Mouse (Mus musculus): ENCODE data around the gene Apoa1. TPM values are rescaled to one million over a fixed set of nuclear protein-coding genes. Genes with fewer than 3 reads are reported as not detected.

Gene Apoa1
- total RNA-seq, 1 experiment: 0.45 TPM

- in situ Hi-C loops (cut with MboI; ENCODE audit: low sequenced_read_pairs in 2 of 2, unreplicated experiment in 2 of 2): no loop called here
- peaks cover 14% of the 10 kb centered on the region for H3K36me3 ChIP-seq (ENCODE audit: control insufficient read depth, insufficient read depth, low read length, poor library complexity, severe bottlenecking)
- TF ChIP-seq HCFC1 (IDR thresholded peaks at IDR 0.05; ENCODE audit: borderline replicate concordance, insufficient read depth, low read length) (no peak), MAFK (IDR thresholded peaks at IDR 0.05; ENCODE audit: insufficient read depth, low read depth, low read length) (no peak), ZNF384 (IDR thresholded peaks at IDR 0.05; ENCODE audit: low read depth, low read length) (no peak), CHD2 (IDR thresholded peaks at IDR 0.05; ENCODE audit: low read depth, low read length) (no peak)
Measured at GRCm38 (mm10) chr9:46214276-46214675, 14.1 kb upstream of the Apoa1 start.

GRCm38 (mm10) chr9:46214946-46215337 lies 13.4 kb upstream of the Apoa1 start:
- H3K9ac ChIP-seq (ENCODE audit: insufficient read depth, low read depth, low read length, poor library complexity, severe bottlenecking): no peak overlapping the region
- peaks cover 0 to 2% of the 10 kb centered on the region in 2 experiments; a peak in 1 of 4 replicates for H3K4me1 ChIP-seq (ENCODE audit: control insufficient read depth in 2 of 2, insufficient read depth in 2 of 2, low read length in 2 of 2, poor library complexity in 1 of 2)
- no peak for DNase-seq (ENCODE audit: low read depth, low spot score)
- no peaks in the 10 kb centered on the region for H3K9me3 ChIP-seq (ENCODE audit: control insufficient read depth, insufficient read depth, low read depth, low read length)
- in situ Hi-C loops (cut with MboI; ENCODE audit: low sequenced_read_pairs in 2 of 2, unreplicated experiment in 2 of 2): no loop called here
- H3K36me3 ChIP-seq (ENCODE audit: control insufficient read depth, insufficient read depth, low read length, poor library complexity, severe bottlenecking): peaks cover 14% of the 10 kb centered on the region
- H3K4me3 ChIP-seq (ENCODE audit: insufficient read depth in 1 of 2, low read depth in 1 of 2, low read length in 2 of 2, poor library complexity in 1 of 2, severe bottlenecking in 1 of 2): no peak overlapping the region
- no peak overlapping the region for H3K27ac ChIP-seq (ENCODE audit: insufficient read depth, low read depth, low read length, poor library complexity, severe bottlenecking)
- TF ChIP-seq MAFK (IDR thresholded peaks at IDR 0.05; ENCODE audit: insufficient read depth, low read depth, low read length) (no peak), ZNF384 (IDR thresholded peaks at IDR 0.05; ENCODE audit: low read depth, low read length) (no peak)

More at GRCm38 (mm10) chr9:46214276-46214675, 14.1 kb upstream of the Apoa1 start:
- Histone ChIP-seq H3K9ac (ENCODE audit: insufficient read depth, low read depth, low read length, poor library complexity, severe bottlenecking) (no peak overlapping the region), H3K9me3 (ENCODE audit: control insufficient read depth, insufficient read depth, low read depth, low read length) (no peaks in the 10 kb centered on the region), H3K4me1 (ENCODE audit: control insufficient read depth in 2 of 2, insufficient read depth in 2 of 2, low read length in 2 of 2, poor library complexity in 1 of 2) (peaks cover 0 to 2% of the 10 kb centered on the region in 2 experiments; a peak in 1 of 4 replicates), H3K27ac (ENCODE audit: insufficient read depth, low read depth, low read length, poor library complexity, severe bottlenecking) (no peak overlapping the region), H3K4me3 (ENCODE audit: insufficient read depth in 1 of 2, low read depth in 1 of 2, low read length in 2 of 2, poor library complexity in 1 of 2, severe bottlenecking in 1 of 2) (no peak overlapping the region)
- no peak for DNase-seq (ENCODE audit: low read depth, low spot score)

- no peak for DNase-seq (ENCODE audit: low read depth, low spot score)
- Histone ChIP-seq H3K4me3 (ENCODE audit: insufficient read depth in 1 of 2, low read depth in 1 of 2, low read length in 2 of 2, poor library complexity in 1 of 2, severe bottlenecking in 1 of 2) (no peak overlapping the region), H3K9ac (ENCODE audit: insufficient read depth, low read depth, low read length, poor library complexity, severe bottlenecking) (no peak overlapping the region), H3K27ac (ENCODE audit: insufficient read depth, low read depth, low read length, poor library complexity, severe bottlenecking) (no peak overlapping the region), H3K36me3 (ENCODE audit: control insufficient read depth, insufficient read depth, low read length, poor library complexity, severe bottlenecking) (peaks cover 16% of the 10 kb centered on the region), H3K9me3 (ENCODE audit: control insufficient read depth, insufficient read depth, low read depth, low read length) (no peaks in the 10 kb centered on the region), H3K4me1 (ENCODE audit: control insufficient read depth in 2 of 2, insufficient read depth in 2 of 2, low read length in 2 of 2, poor library complexity in 1 of 2) (peaks cover 0 to under 1% of the 10 kb centered on the region in 2 experiments; a peak in 1 of 4 replicates)
- no peak for TF ChIP-seq ZNF384 (IDR thresholded peaks at IDR 0.05; ENCODE audit: low read depth, low read length)
- no peak for TF ChIP-seq ZC3H11A (IDR thresholded peaks at IDR 0.05; ENCODE audit: borderline replicate concordance, low read depth, low read length)
- in situ Hi-C loops (cut with MboI; ENCODE audit: low sequenced_read_pairs in 2 of 2, unreplicated experiment in 2 of 2): no loop called here
Measured at GRCm38 (mm10) chr9:46215338-46216322, 12.8 kb upstream of the Apoa1 start.

GRCm38 (mm10) chr9:46216744-46217470 lies 11.5 kb upstream of the Apoa1 start:
- Histone ChIP-seq H3K4me3 (ENCODE audit: insufficient read depth in 1 of 2, low read depth in 1 of 2, low read length in 2 of 2, poor library complexity in 1 of 2, severe bottlenecking in 1 of 2) (no peak overlapping the region), H3K27ac (ENCODE audit: insufficient read depth, low read depth, low read length, poor library complexity, severe bottlenecking) (no peak overlapping the region), H3K9me3 (ENCODE audit: control insufficient read depth, insufficient read depth, low read depth, low read length) (no peaks in the 10 kb centered on the region), H3K36me3 (ENCODE audit: control insufficient read depth, insufficient read depth, low read length, poor library complexity, severe bottlenecking) (peaks cover 17% of the 10 kb centered on the region), H3K4me1 (ENCODE audit: control insufficient read depth in 2 of 2, insufficient read depth in 2 of 2, low read length in 2 of 2, poor library complexity in 1 of 2) (no peaks in the 10 kb centered on the region; a peak in 1 of 4 replicates), H3K9ac (ENCODE audit: insufficient read depth, low read depth, low read length, poor library complexity, severe bottlenecking) (no peak overlapping the region)
- no peak for TF ChIP-seq ZNF384 (IDR thresholded peaks at IDR 0.05; ENCODE audit: low read depth, low read length)
- TF ChIP-seq MAFK (IDR thresholded peaks at IDR 0.05; ENCODE audit: insufficient read depth, low read depth, low read length): no peak
- no peak for TF ChIP-seq ZC3H11A (IDR thresholded peaks at IDR 0.05; ENCODE audit: borderline replicate concordance, low read depth, low read length)
- no peak for TF ChIP-seq HCFC1 (IDR thresholded peaks at IDR 0.05; ENCODE audit: borderline replicate concordance, insufficient read depth, low read length)
- no peak for TF ChIP-seq CHD2 (IDR thresholded peaks at IDR 0.05; ENCODE audit: low read depth, low read length)
- in situ Hi-C loops (cut with MboI; ENCODE audit: low sequenced_read_pairs in 2 of 2, unreplicated experiment in 2 of 2): no loop called here
- DNase-seq (ENCODE audit: low read depth, low spot score): no peak

Data from ES-E14 (cell line).